Mouse (Mus musculus) ES-Bruce4 (cell line): ENCODE measurements around the gene Gm9857. TPM values are rescaled to one million over a fixed set of nuclear protein-coding genes. Genes with fewer than 3 reads are reported as not detected.

Experiments used
- H3K27ac ChIP-seq: 2 replicates; pipeline ENCODE4 v1.5.1; 2012; ENCODE audit warnings: low read length, inconsistent platforms; ENCODE audit not compliant: insufficient read depth
- H3K27me3 ChIP-seq: 2 replicates; pipeline ENCODE4 v1.6.1; 2012; ENCODE audit warnings: mild to moderate bottlenecking, low read length, inconsistent platforms; ENCODE audit not compliant: control insufficient read depth, poor library complexity, insufficient read depth, severe bottlenecking
- H3K36me3 ChIP-seq: 2 replicates; pipeline ENCODE4 v1.6.1; 2012; ENCODE audit warnings: inconsistent platforms, mild to moderate bottlenecking, low read length, moderate library complexity; ENCODE audit not compliant: control insufficient read depth, poor library complexity, insufficient read depth, severe bottlenecking
- H3K4me1 ChIP-seq: one replicate; pipeline ENCODE4 v1.8.1; 2011; ENCODE audit warnings: low read length; ENCODE audit not compliant: control insufficient read depth, insufficient read depth
- H3K4me3 ChIP-seq: 2 replicates; pipeline ENCODE4 v1.5.1; 2011; ENCODE audit warnings: low read depth, mild to moderate bottlenecking, low read length
- H3K9ac ChIP-seq: 2 replicates; pipeline ENCODE4 v1.6.1; 2012; ENCODE audit warnings: low read depth, mild to moderate bottlenecking, inconsistent platforms; ENCODE audit not compliant: poor library complexity, severe bottlenecking
- H3K9me3 ChIP-seq: replicated peaks from 2 replicates; pipeline ENCODE4 v1.6.1; 2012; ENCODE audit warnings: mild to moderate bottlenecking, low read length, inconsistent platforms; ENCODE audit not compliant: control insufficient read depth, poor library complexity, insufficient read depth, severe bottlenecking
- CTCF ChIP-seq: IDR thresholded peaks from one replicate; pipeline ENCODE4 v1.8.1; 2011; ENCODE audit warnings: low read depth, low read length
- EP300 ChIP-seq: IDR thresholded peaks from 2 replicates; pipeline ENCODE4 v1.6.1; 2011; ENCODE audit warnings: low read depth, low read length; ENCODE audit not compliant: insufficient read depth
- POLR2A ChIP-seq: IDR thresholded peaks from one replicate; pipeline ENCODE4 v1.8.1; 2011; ENCODE audit warnings: low read length; ENCODE audit not compliant: insufficient read depth
- polyA plus RNA-seq: library from polyadenylated mRNA; stranded (reverse); fragments of >200 nt; gene quantifications from 2 replicates; pipeline ENCODE4 v1.2.4, GENCODE M21; 2011; ENCODE audit warnings: low read depth; ENCODE audit not compliant: missing spikeins, insufficient read depth, insufficient read length

Gene Gm9857
- polyA plus RNA-seq, 1 experiment: not detected

GRCm38 (mm10) chr3:108963776-108964175, 23.5 kb upstream of the Gm9857 start:
- H3K9ac ChIP-seq: no peak overlapping the region
- no peaks in the 10 kb centered on the region for H3K4me1 ChIP-seq
- no peak for TF ChIP-seq POLR2A
- no peak overlapping the region for H3K4me3 ChIP-seq
- no peaks in the 10 kb centered on the region for H3K27me3 ChIP-seq
- H3K27ac ChIP-seq: no peak overlapping the region
- H3K9me3 ChIP-seq: no peaks in the 10 kb centered on the region
- no peaks in the 10 kb centered on the region for H3K36me3 ChIP-seq

- H3K27ac ChIP-seq: no peak overlapping the region
- no peaks in the 10 kb centered on the region for H3K36me3 ChIP-seq
- no peaks in the 10 kb centered on the region for H3K27me3 ChIP-seq
- no peak overlapping the region for H3K4me3 ChIP-seq
- no peak overlapping the region for H3K9ac ChIP-seq
- H3K4me1 ChIP-seq: no peaks in the 10 kb centered on the region
- no peaks in the 10 kb centered on the region for H3K9me3 ChIP-seq
- no peak for TF ChIP-seq CTCF
- TF ChIP-seq EP300: no peak
- no peak for TF ChIP-seq POLR2A
Observed at GRCm38 (mm10) chr3:108963278-108963677, 23.0 kb upstream of the Gm9857 start.

GRCm38 (mm10) chr3:108961655-108962054, 21.4 kb upstream of the Gm9857 start:
- Histone ChIP-seq H3K27me3 (no peaks in the 10 kb centered on the region), H3K4me3 (no peak overlapping the region), H3K9ac (no peak overlapping the region), H3K9me3 (no peaks in the 10 kb centered on the region), H3K27ac (no peak overlapping the region), H3K36me3 (no peaks in the 10 kb centered on the region), H3K4me1 (no peaks in the 10 kb centered on the region)
- TF ChIP-seq EP300: no peak
- TF ChIP-seq POLR2A: no peak
- no peak for TF ChIP-seq CTCF

- H3K27ac ChIP-seq: no peak overlapping the region
- H3K9ac ChIP-seq: no peak overlapping the region
- 0 out of 2 replicates have a peak overlapping the region, but pooled peaks have one; percentile 2 for H3K4me3 ChIP-seq
- H3K36me3 ChIP-seq: no peaks in the 10 kb centered on the region
- H3K4me1 ChIP-seq: no peaks in the 10 kb centered on the region
- H3K9me3 ChIP-seq: no peaks in the 10 kb centered on the region
- no peaks in the 10 kb centered on the region for H3K27me3 ChIP-seq
- no peak for TF ChIP-seq EP300
- TF ChIP-seq POLR2A: no peak
- no peak for TF ChIP-seq CTCF
Observed at GRCm38 (mm10) chr3:108961226-108961625, 21.0 kb upstream of the Gm9857 start.

- H3K27ac ChIP-seq: no peak overlapping the region
- no peaks in the 10 kb centered on the region for H3K36me3 ChIP-seq
- no peak for TF ChIP-seq POLR2A
- no peak for TF ChIP-seq CTCF
- no peak for TF ChIP-seq EP300
- no peak overlapping the region for H3K9ac ChIP-seq
- no peaks in the 10 kb centered on the region for H3K9me3 ChIP-seq
- no peak overlapping the region for H3K4me3 ChIP-seq
- no peaks in the 10 kb centered on the region for H3K4me1 ChIP-seq
- H3K27me3 ChIP-seq: no peaks in the 10 kb centered on the region
Observed at GRCm38 (mm10) chr3:108959680-108960295, 19.5 kb upstream of the Gm9857 start.

GRCm38 (mm10) chr3:108957976-108958375, 17.7 kb upstream of the Gm9857 start:
- Histone ChIP-seq H3K4me3 (no peak overlapping the region), H3K9ac (no peak overlapping the region), H3K36me3 (no peaks in the 10 kb centered on the region), H3K4me1 (no peaks in the 10 kb centered on the region), H3K27me3 (no peaks in the 10 kb centered on the region), H3K27ac (no peak overlapping the region), H3K9me3 (no peaks in the 10 kb centered on the region)
- TF ChIP-seq CTCF (no peak), EP300 (no peak), POLR2A (no peak)
